Mouse (Mus musculus) heart, postnatal 0 days (tissue): ENCODE data around the gene Dag1. TPM values are rescaled to one million over a fixed set of nuclear protein-coding genes. Genes with fewer than 3 reads are reported as not detected.

Experiments
- ATAC-seq: fragments of 200-750 bp; cut with Nextera tagmentation; 2 replicates; pipeline ENCODE4 v1.8.0; 2017; ENCODE audit warnings: low read depth, moderate number of reproducible peaks, moderate library complexity; ENCODE audit not compliant: insufficient read depth
- DNase-seq: peaks from one replicate; pipeline ENCODE4 v3.0.0-alpha.2; 2016; ENCODE audit warnings: low spot score
- H3K27ac ChIP-seq: fragments of 300-500 bp; sonication (generic); 2 replicates; pipeline ENCODE4 v1.5.1; 2014; ENCODE audit warnings: low read depth, mild to moderate bottlenecking
- H3K27me3 ChIP-seq: fragments of 300-500 bp; sonication (generic); 2 replicates; pipeline ENCODE4 v1.6.1; 2014; ENCODE audit warnings: low read length, mixed read lengths; ENCODE audit not compliant: control insufficient read depth, insufficient read depth
- H3K36me3 ChIP-seq: fragments of 300-500 bp; sonication (generic); replicated peaks from 2 replicates; pipeline ENCODE4 v1.6.1; 2014; ENCODE audit warnings: low read length, mixed read lengths; ENCODE audit not compliant: control insufficient read depth, insufficient read depth
- H3K4me1 ChIP-seq: fragments of 300-500 bp; sonication (generic); 2 replicates; pipeline ENCODE4 v1.6.1; 2014; ENCODE audit warnings: antibody characterized with exemption; ENCODE audit not compliant: control insufficient read depth, insufficient read depth
- H3K4me2 ChIP-seq: fragments of 300-500 bp; sonication (generic); 2 replicates; pipeline ENCODE4 v1.6.1; 2014; ENCODE audit warnings: low read depth, mild to moderate bottlenecking, low read length, moderate library complexity
- H3K4me3 ChIP-seq: fragments of 300-500 bp; sonication (generic); 2 replicates; pipeline ENCODE4 v1.5.1; 2014; ENCODE audit warnings: low read depth, low read length
- H3K9ac ChIP-seq: fragments of 300-500 bp; sonication (generic); replicated peaks from 2 replicates; pipeline ENCODE4 v1.6.1; 2014; ENCODE audit warnings: low read depth, low read length, mixed read lengths
- H3K9me3 ChIP-seq: fragments of 300-500 bp; sonication (generic); replicated peaks from 2 replicates; pipeline ENCODE4 v1.6.1; 2016; ENCODE audit warnings: low read length; ENCODE audit not compliant: control insufficient read depth
- CTCF ChIP-seq: IDR thresholded peaks from 2 replicates; pipeline ENCODE4 v1.5.1; 2016; ENCODE audit warnings: antibody characterized with exemption, control low read depth, low read depth
- EP300 ChIP-seq: IDR thresholded peaks from 2 replicates; pipeline ENCODE4 v1.6.1; 2016; ENCODE audit warnings: antibody characterized with exemption, low read depth
- WGBS: fragments of 180-500 bp; shearing (Covaris S2); extraction: QIAGEN DNeasy Blood & Tissue Kit; methylation state at CpG from one replicate; pipeline ENCODE4 v1.1.7; 2014; 5-methylcytosine and 5-hydroxymethylcytosine counted together
- polyA plus RNA-seq: library from polyadenylated mRNA; unstranded; fragments of >200 nt; fragmentation: Nextera tagmentation; extraction: Ambion mirVana; gene quantifications from 2 replicates; pipeline ENCODE4 v1.2.1, GENCODE M21; 2015
- total RNA-seq: library from RNA; depleted of rRNA; stranded (reverse); fragments of >200 nt; gene quantifications from 2 replicates; pipeline ENCODE4 v1.2.3, GENCODE M21; 2014; ENCODE audit warnings: low replicate concordance

The Dag1 gene
- total and polyA plus RNA-seq, 2 experiments from 2014 or later: 106 to 209 TPM

GRCm38 (mm10) chr9:108234682-108235081 lies 29.1 kb downstream of the Dag1 start:
- ATAC-seq (peak; percentile 55), DNase-seq (peak; percentile 35)
- Histone ChIP-seq H3K9me3 (no peaks in the 10 kb centered on the region), H3K9ac (no peak overlapping the region), H3K36me3 (peaks cover 9% of the 10 kb centered on the region), H3K4me3 (no peak overlapping the region), H3K27me3 (no peaks in the 10 kb centered on the region), H3K4me1 (peaks cover 6% of the 10 kb centered on the region), H3K4me2 (no peak overlapping the region), H3K27ac (peak overlapping the region; percentile 64)
- no peak for TF ChIP-seq CTCF
- 42% methylated on average over 2 of the region's 2 CpGs for WGBS

GRCm38 (mm10) chr9:108232908-108233307 lies 30.9 kb downstream of the Dag1 start:
- WGBS: 89% methylated on average over 2 of the region's 2 CpGs
- DNase-seq (no peak), ATAC-seq (no peak)
- Histone ChIP-seq H3K4me2 (no peak overlapping the region), H3K27me3 (no peaks in the 10 kb centered on the region), H3K4me3 (no peak overlapping the region), H3K36me3 (peaks cover 9% of the 10 kb centered on the region; the same call in 1 of the 2 replicates), H3K9me3 (no peaks in the 10 kb centered on the region), H3K9ac (no peak overlapping the region), H3K27ac (no peak overlapping the region), H3K4me1 (peaks cover 9% of the 10 kb centered on the region)
- TF ChIP-seq CTCF: no peak
- no peak for TF ChIP-seq EP300

- ATAC-seq (no peak), DNase-seq (peak; percentile 19)
- no peak overlapping the region for H3K4me2 ChIP-seq
- no peaks in the 10 kb centered on the region for H3K9me3 ChIP-seq
- H3K9ac ChIP-seq: no peak overlapping the region
- no peak overlapping the region for H3K4me3 ChIP-seq
- H3K27ac ChIP-seq: peak overlapping the region; percentile 70
- no peaks in the 10 kb centered on the region for H3K27me3 ChIP-seq
- no peak for TF ChIP-seq CTCF
- 41% methylated on average over 2 of the region's 2 CpGs for WGBS
- peaks cover 4% of the 10 kb centered on the region; the same call in 1 of the 2 replicates for H3K4me1 ChIP-seq
- H3K36me3 ChIP-seq: no peaks in the 10 kb centered on the region; the same call in 1 of the 2 replicates
These were observed 35.7 kb downstream of the Dag1 start for GRCm38 (mm10) chr9:108227911-108228649.

- Histone ChIP-seq H3K27me3 (no peaks in the 10 kb centered on the region), H3K27ac (no peak overlapping the region), H3K4me1 (peaks cover 24% of the 10 kb centered on the region), H3K4me3 (no peak overlapping the region), H3K36me3 (no peaks in the 10 kb centered on the region; the same call in 1 of the 2 replicates), H3K4me2 (no peak overlapping the region), H3K9ac (no peak overlapping the region), H3K9me3 (no peaks in the 10 kb centered on the region)
- no peak for ATAC-seq
- TF ChIP-seq CTCF (no peak), EP300 (no peak)
- 72% methylated on average over 2 of the region's 2 CpGs for WGBS
- DNase-seq: no peak
These were observed 38.6 kb downstream of the Dag1 start for GRCm38 (mm10) chr9:108225166-108225565.

- Histone ChIP-seq H3K4me1 (peaks cover 32% of the 10 kb centered on the region), H3K9me3 (no peaks in the 10 kb centered on the region), H3K9ac (no peak overlapping the region), H3K4me2 (no peak overlapping the region), H3K27ac (no peak overlapping the region), H3K4me3 (no peak overlapping the region), H3K27me3 (no peaks in the 10 kb centered on the region), H3K36me3 (no peaks in the 10 kb centered on the region)
- WGBS: 95% methylated on average over 1 of the region's 1 CpGs
- ATAC-seq: no peak
- TF ChIP-seq EP300 (no peak), CTCF (no peak)
- no peak for DNase-seq
These were observed 40.1 kb downstream of the Dag1 start for GRCm38 (mm10) chr9:108223633-108224032.

- ATAC-seq: no peak
- no peak overlapping the region for H3K9ac ChIP-seq
- no peak overlapping the region for H3K4me3 ChIP-seq
- H3K4me1 ChIP-seq: peaks cover 28% of the 10 kb centered on the region
- WGBS: 67% methylated on average over 3 of the region's 3 CpGs
- no peak for TF ChIP-seq CTCF
- no peak for TF ChIP-seq EP300
- no peaks in the 10 kb centered on the region for H3K9me3 ChIP-seq
- H3K36me3 ChIP-seq: peaks cover 17% of the 10 kb centered on the region
- H3K27me3 ChIP-seq: no peaks in the 10 kb centered on the region
- no peak overlapping the region for H3K4me2 ChIP-seq
- H3K27ac ChIP-seq: peak overlapping the region; percentile 90; the same call in 1 of the 2 replicates
- no peak for DNase-seq
These were observed 42.2 kb downstream of the Dag1 start for GRCm38 (mm10) chr9:108221566-108221965.
